Mouse (Mus musculus): ENCODE data around the gene Plrg1. TPM values are rescaled to one million over a fixed set of nuclear protein-coding genes. Genes with fewer than 3 reads are reported as not detected.

Plrg1 gene
- total RNA-seq (2021): 10 to 100 TPM; 45.9 to 46.2 TPM
- long read RNA-seq, transcript Plrg1-204 (15 exons, 1,851 nt): major isoform, 45 of 50 reads
- long read RNA-seq, partial matches to known transcripts: 3 of 50 reads
- long read RNA-seq, other reads (novel, unspliced or antisense): 2 of 50 reads

- peak; percentile 100 for DNase-seq (ENCODE audit: low spot score in 2 of 2)
These were observed at the start of gene Plrg1 for GRCm38 (mm10) chr3:83055281-83056038. Gene Plrg1, plus strand, starts transcription at chr3:83055522.

- no peak for DNase-seq (ENCODE audit: low spot score in 2 of 2)
These were observed 47.8 kb upstream of the Plrg1 start, which contains the start of gene Fgg for GRCm38 (mm10) chr3:83007557-83007956. Gene Fgg, plus strand, starts transcription at chr3:83007724.

GRCm38 (mm10) chr3:83010291-83010690 lies 45.0 kb upstream of the Plrg1 start:
- DNase-seq (ENCODE audit: low spot score in 2 of 2): no peak

- no peak for DNase-seq (ENCODE audit: low spot score in 2 of 2)
These were observed 44.2 kb upstream of the Plrg1 start for GRCm38 (mm10) chr3:83011136-83011535.

- no peak for DNase-seq (ENCODE audit: low spot score in 2 of 2)
These were observed 43.8 kb upstream of the Plrg1 start for GRCm38 (mm10) chr3:83011565-83011964.

- DNase-seq (ENCODE audit: low spot score in 2 of 2): no peak
These were observed 42.7 kb upstream of the Plrg1 start for GRCm38 (mm10) chr3:83012636-83013035.

- DNase-seq (ENCODE audit: low spot score in 2 of 2): no peak
These were observed 41.4 kb upstream of the Plrg1 start for GRCm38 (mm10) chr3:83013951-83014350.

GRCm38 (mm10) chr3:83016236-83016635 lies 39.1 kb upstream of the Plrg1 start:
- no peak for DNase-seq (ENCODE audit: low spot score in 2 of 2)

GRCm38 (mm10) chr3:83020387-83020786 lies 34.9 kb upstream of the Plrg1 start:
- DNase-seq (ENCODE audit: low spot score in 2 of 2): no peak

- no peak for DNase-seq (ENCODE audit: low spot score in 2 of 2)
These were observed 34.1 kb upstream of the Plrg1 start for GRCm38 (mm10) chr3:83021176-83021575.

- DNase-seq (ENCODE audit: low spot score in 2 of 2): no peak
These were observed 30.3 kb upstream of the Plrg1 start for GRCm38 (mm10) chr3:83025036-83025435.

GRCm38 (mm10) chr3:83025475-83026301 lies 29.6 kb upstream of the Plrg1 start, which contains the start of gene Fga:
Gene Fga, plus strand, starts transcription at chr3:83026076.
- DNase-seq (ENCODE audit: low spot score in 2 of 2): no peak

- no peak for DNase-seq (ENCODE audit: low spot score in 2 of 2)
These were observed 27.6 kb upstream of the Plrg1 start for GRCm38 (mm10) chr3:83027546-83028251.

- no peak for DNase-seq (ENCODE audit: low spot score in 2 of 2)
These were observed 25.0 kb upstream of the Plrg1 start for GRCm38 (mm10) chr3:83030331-83030730.

- no peak for DNase-seq (ENCODE audit: low spot score in 2 of 2)
These were observed 22.5 kb upstream of the Plrg1 start for GRCm38 (mm10) chr3:83032746-83033308.

- DNase-seq (ENCODE audit: low spot score in 2 of 2): no peak
These were observed 21.5 kb upstream of the Plrg1 start for GRCm38 (mm10) chr3:83033801-83034200.

- DNase-seq (ENCODE audit: low spot score in 2 of 2): no peak
These were observed 16.5 kb upstream of the Plrg1 start for GRCm38 (mm10) chr3:83038865-83039264.

- no peak for DNase-seq (ENCODE audit: low spot score in 2 of 2)
These were observed 15.7 kb upstream of the Plrg1 start for GRCm38 (mm10) chr3:83039666-83040065.

- DNase-seq (ENCODE audit: low spot score in 2 of 2): no peak
These were observed 12.9 kb upstream of the Plrg1 start for GRCm38 (mm10) chr3:83042451-83042850.

GRCm38 (mm10) chr3:83046649-83047048 lies 8.7 kb upstream of the Plrg1 start:
- DNase-seq (ENCODE audit: low spot score in 2 of 2): no peak

- DNase-seq (ENCODE audit: low spot score in 2 of 2): no peak
These were observed 5.6 kb upstream of the Plrg1 start, which contains the start of gene Fgb for GRCm38 (mm10) chr3:83049680-83050079. Gene Fgb, minus strand, starts transcription at chr3:83049863.
